Mouse (Mus musculus) cerebellum, adult 9-10 months (tissue): ENCODE results near the gene Gm28051.

ENCODE experiments used
- DNase-seq: peaks from one replicate; pipeline ENCODE4 v3.0.0; 2022

The Gm28051 gene

GRCm38 (mm10) chr12:102683438-102683837 is 74.1 kb downstream of the Gm28051 start:
- no peak for DNase-seq

- DNase-seq, result no peak
Measured at GRCm38 (mm10) chr12:102682722-102683299, 74.8 kb downstream of the Gm28051 start.

- no peak for DNase-seq
Measured at GRCm38 (mm10) chr12:102682085-102682484, 75.5 kb downstream of the Gm28051 start.

GRCm38 (mm10) chr12:102681590-102681989 is 76.0 kb downstream of the Gm28051 start:
- no peak for DNase-seq

- DNase-seq, result no peak
Measured at GRCm38 (mm10) chr12:102678820-102679219, 78.7 kb downstream of the Gm28051 start.

GRCm38 (mm10) chr12:102677089-102677488 is 80.5 kb downstream of the Gm28051 start:
- DNase-seq, result no peak

- DNase-seq, result no peak
Measured at GRCm38 (mm10) chr12:102674556-102674955, 83.0 kb downstream of the Gm28051 start.

- DNase-seq, result no peak
Measured at GRCm38 (mm10) chr12:102674123-102674522, 83.4 kb downstream of the Gm28051 start.

- peak; percentile 70 for DNase-seq
Measured at GRCm38 (mm10) chr12:102672857-102673839, 84.4 kb downstream of the Gm28051 start.

- no peak for DNase-seq
Measured at GRCm38 (mm10) chr12:102672176-102672575, 85.4 kb downstream of the Gm28051 start.

- DNase-seq, result no peak
Measured at GRCm38 (mm10) chr12:102670848-102671247, 86.7 kb downstream of the Gm28051 start.
